Mouse (Mus musculus) adipose tissue, adult 10 weeks (tissue): Measurements from ENCODE around the gene Rassf2. TPM values are rescaled to one million over a fixed set of nuclear protein-coding genes. Genes with fewer than 3 reads are reported as not detected.

Source experiments
- polyA plus RNA-seq: library from polyadenylated mRNA; stranded (reverse); fragments of 350-450 nt; fragmentation: Illumina TruSeq; extraction: RNeasy Lipid Tissue Mini Kit (QIAGEN cat#74804); gene quantifications from one replicate; pipeline ENCODE4 v1.2.3, GENCODE M21; 2014; ENCODE audit warnings: low read depth, low replicate concordance

The Rassf2 gene
- 18.4 TPM for polyA plus RNA-seq

DNA sequence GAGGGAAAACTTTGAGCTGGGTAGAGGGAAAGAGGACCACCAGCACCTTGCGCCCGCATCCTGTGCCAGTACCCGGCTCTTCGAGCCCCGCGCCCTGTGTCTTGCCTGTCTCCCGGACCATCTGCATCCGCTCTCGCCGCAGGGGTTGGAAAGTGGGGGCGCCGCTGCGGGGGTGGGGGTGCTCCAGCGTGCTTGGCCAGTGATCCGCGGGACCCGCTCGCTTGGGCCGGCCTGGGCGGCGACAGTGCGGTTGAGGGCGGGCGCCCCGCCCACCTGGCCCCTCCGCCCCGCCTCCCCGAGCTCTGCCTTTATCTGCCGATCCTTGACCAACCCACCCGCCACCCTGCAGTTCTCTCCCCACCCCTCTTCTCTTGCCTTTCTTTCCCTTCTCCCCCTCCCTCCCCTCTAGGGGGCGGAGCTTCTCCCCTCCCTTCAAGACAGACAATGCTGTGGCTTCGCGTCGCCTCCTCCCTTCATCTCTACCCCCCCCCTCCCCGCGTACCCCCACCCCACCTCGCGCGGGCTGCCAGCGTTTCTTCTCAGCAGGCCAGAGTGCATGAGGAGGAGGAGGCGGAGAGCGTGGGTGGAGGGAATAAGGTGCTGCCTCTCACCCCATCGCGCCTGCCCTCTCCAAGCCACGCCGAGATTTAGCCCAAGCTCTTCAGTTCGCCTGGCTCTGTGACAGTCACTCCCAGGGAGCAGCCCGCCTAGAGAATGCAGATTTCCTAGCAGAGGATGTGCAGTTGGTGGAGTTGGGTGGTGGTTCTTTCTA lies at the start of gene Rassf2:
TSS of gene Rassf2 (minus strand) at position 613 of the 772 bp plus-strand sequence.

DNA sequence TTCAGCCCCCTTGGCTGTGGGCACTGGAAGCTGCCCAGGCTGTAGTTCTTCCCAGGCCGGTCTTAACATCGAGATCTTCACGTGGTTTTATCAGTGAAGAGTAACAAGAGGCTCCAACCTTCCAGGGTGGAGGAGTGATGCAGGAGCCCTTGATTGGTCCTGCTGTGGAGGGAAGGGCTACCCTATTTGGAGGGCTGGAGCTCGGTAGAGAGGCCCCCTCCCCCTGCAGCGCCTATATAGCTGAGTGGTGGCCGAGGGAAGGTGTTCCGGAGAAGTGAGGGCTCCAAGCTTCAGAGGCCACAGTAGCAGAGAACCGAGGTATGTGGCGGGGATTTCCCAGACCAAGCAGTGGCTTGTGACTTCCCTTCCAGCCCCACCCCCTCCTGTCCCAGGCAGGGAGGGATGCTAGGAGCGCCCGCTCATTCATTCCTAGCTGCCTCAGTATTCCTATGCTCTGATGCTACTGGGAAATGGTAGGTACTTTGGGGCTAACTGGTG lies 79.4 kb downstream of the Rassf2 start, which contains the start of gene Prnd:
TSS of gene Prnd (plus strand) at position 264 of the 498 bp plus-strand sequence.

Other genes starting within 250 kb of the Rassf2 start
- 0.20 TPM for gene Erv3, start 170.5 kb downstream of the Rassf2 start, polyA plus RNA-seq
- 245 TPM for gene Prnp, start 120.3 kb downstream of the Rassf2 start, polyA plus RNA-seq
- gene Prn, start 120.3 kb downstream of the Rassf2 start, polyA plus RNA-seq = not detected
- gene Prnd, start 79.4 kb downstream of the Rassf2 start, polyA plus RNA-seq = 11.5 TPM
- gene Slc23a2, start 114.8 kb upstream of the Rassf2 start, polyA plus RNA-seq = 12.7 TPM
- gene Tmem230, start 217.5 kb upstream of the Rassf2 start, polyA plus RNA-seq = 41.7 TPM
- 66.1 TPM for gene Pcna, start 223.1 kb upstream of the Rassf2 start, polyA plus RNA-seq
- 35.4 TPM for gene Cds2, start 232.9 kb upstream of the Rassf2 start, polyA plus RNA-seq